Mouse (Mus musculus) C2C12 (cell line): ENCODE results near the gene Gm20683.

Experiments used
- CEBPB ChIP-seq: IDR thresholded peaks from one replicate; pipeline ENCODE4 v1.6.1; 2011; ENCODE audit warnings: low read depth, mild to moderate bottlenecking, control low read depth, moderate library complexity
- CTCF ChIP-seq: IDR thresholded peaks from one replicate; pipeline ENCODE4 v1.5.1; 2011; ENCODE audit not compliant: control insufficient read depth, insufficient read depth, insufficient read length
- MAX ChIP-seq: IDR thresholded peaks from one replicate; pipeline ENCODE4 v1.6.1; 2011; ENCODE audit warnings: mild to moderate bottlenecking, control low read depth
- MYOG ChIP-seq: IDR thresholded peaks from one replicate; pipeline ENCODE4 v1.6.1; 2011; ENCODE audit not compliant: control insufficient read depth, insufficient read length; ENCODE audit errors: extremely low read depth
- USF1 ChIP-seq: IDR thresholded peaks from one replicate; pipeline ENCODE4 v1.6.1; 2011; ENCODE audit warnings: low read depth, mild to moderate bottlenecking, control low read depth, moderate library complexity

DNA sequence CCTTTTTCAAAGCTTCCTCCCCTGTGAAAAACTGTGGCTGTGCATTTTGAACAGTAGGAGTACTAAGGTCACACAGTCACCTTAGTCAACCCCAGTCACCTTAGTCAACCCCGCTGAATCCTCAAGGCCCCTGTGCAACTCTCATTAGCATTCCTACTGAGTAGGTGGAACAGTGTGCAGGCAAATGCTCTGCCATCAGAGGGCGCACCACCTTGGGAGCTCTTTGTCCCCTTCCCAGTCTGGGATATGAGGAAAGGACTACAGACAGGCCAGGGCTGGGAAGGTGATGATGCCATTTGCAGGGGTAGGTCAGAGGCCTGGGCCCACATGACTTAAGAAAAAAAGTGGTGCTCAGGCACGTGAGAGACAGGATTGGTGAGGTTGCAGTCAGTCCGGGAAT is 37.7 kb upstream of the Gm20683 start:
- peak; percentile 38 for TF ChIP-seq CTCF
- no peak for TF ChIP-seq MYOG
- no peak for TF ChIP-seq CEBPB
- no peak for TF ChIP-seq MAX
- TF ChIP-seq USF1, result no peak
